Mouse (Mus musculus): Measurements from ENCODE around the gene Evx2. TPM values are rescaled to one million over a fixed set of nuclear protein-coding genes. Genes with fewer than 3 reads are reported as not detected.

Evx2 gene
- 0.06 TPM in 1 of 2 replicates, not detected in the other for polyA plus RNA-seq (2016; fragmentation: Nextera tagmentation; extraction: Ambion mirVana)

- peaks cover 9% of the 10 kb centered on the region; the same call in 1 of the 2 replicates for H3K4me1 ChIP-seq
- 2% methylated on average over 28 of the region's 28 CpGs for WGBS
- no peak within 1 kb of the TSS for H3K27ac ChIP-seq
- no peaks in the 10 kb centered on the region for H3K36me3 ChIP-seq
- 0 out of 2 replicates have a peak within 1 kb of the TSS, but pooled peaks have one; percentile 11 for H3K4me2 ChIP-seq (replicated peaks)
- H3K27me3 ChIP-seq, result peaks cover 85% of the 10 kb centered on the region
- no peak within 1 kb of the TSS for H3K9ac ChIP-seq
- peak within 1 kb of the TSS; percentile 10; the same call in 1 of the 2 replicates for H3K4me3 ChIP-seq
- ATAC-seq (ENCODE audit: insufficient number of reproducible peaks, insufficient read depth, low FRiP score, low TSS enrichment), result no peak
- H3K9me3 ChIP-seq, result no peaks in the 10 kb centered on the region
Measured at GRCm38 (mm10) chr2:74659507-74660005, at the start of gene Evx2. Gene Evx2, minus strand, starts transcription at chr2:74659557.

- no peak overlapping the region for H3K4me2 ChIP-seq (replicated peaks)
- no peak overlapping the region for H3K4me3 ChIP-seq
- no peak overlapping the region for H3K9ac ChIP-seq
- 0 out of 2 replicates have a peak, but pooled peaks cover 3% of the 10 kb centered on the region for H3K4me1 ChIP-seq
- peaks cover 92% of the 10 kb centered on the region for H3K27me3 ChIP-seq
- H3K36me3 ChIP-seq, result no peaks in the 10 kb centered on the region
- WGBS, result 6% methylated on average over 4 of the region's 4 CpGs
- no peaks in the 10 kb centered on the region for H3K9me3 ChIP-seq
- no peak for ATAC-seq (ENCODE audit: insufficient number of reproducible peaks, insufficient read depth, low FRiP score, low TSS enrichment)
- no peak overlapping the region for H3K27ac ChIP-seq
Measured at GRCm38 (mm10) chr2:74708676-74709075, 49.3 kb upstream of the Evx2 start.

- Histone ChIP-seq H3K4me2 (replicated peaks) (no peak overlapping the region), H3K9me3 (no peaks in the 10 kb centered on the region), H3K27ac (no peak overlapping the region), H3K4me3 (no peak overlapping the region), H3K4me1 (0 out of 2 replicates have a peak, but pooled peaks cover 3% of the 10 kb centered on the region), H3K27me3 (peaks cover 92% of the 10 kb centered on the region), H3K36me3 (no peaks in the 10 kb centered on the region), H3K9ac (no peak overlapping the region)
- no peak for ATAC-seq (ENCODE audit: insufficient number of reproducible peaks, insufficient read depth, low FRiP score, low TSS enrichment)
- WGBS, result 7% methylated on average over 7 of the region's 7 CpGs
Measured at GRCm38 (mm10) chr2:74707599-74707998, 48.2 kb upstream of the Evx2 start.

GRCm38 (mm10) chr2:74706393-74706960, 47.1 kb upstream of the Evx2 start:
- Histone ChIP-seq H3K27me3 (peaks cover 89% of the 10 kb centered on the region), H3K4me2 (replicated peaks) (no peak overlapping the region), H3K27ac (no peak overlapping the region), H3K9me3 (no peaks in the 10 kb centered on the region), H3K4me3 (no peak overlapping the region), H3K9ac (no peak overlapping the region), H3K36me3 (no peaks in the 10 kb centered on the region), H3K4me1 (0 out of 2 replicates have a peak, but pooled peaks cover 3% of the 10 kb centered on the region)
- 3% methylated on average over 13 of the region's 13 CpGs for WGBS
- no peak for ATAC-seq (ENCODE audit: insufficient number of reproducible peaks, insufficient read depth, low FRiP score, low TSS enrichment)

GRCm38 (mm10) chr2:74705467-74706089, 46.2 kb upstream of the Evx2 start:
- H3K27ac ChIP-seq, result no peak overlapping the region
- H3K9ac ChIP-seq, result peak overlapping the region; percentile 45; the same call in 1 of the 2 replicates
- ATAC-seq (ENCODE audit: insufficient number of reproducible peaks, insufficient read depth, low FRiP score, low TSS enrichment), result no peak
- no peaks in the 10 kb centered on the region for H3K9me3 ChIP-seq
- H3K4me2 ChIP-seq (replicated peaks), result peak overlapping the region; percentile 58
- H3K4me3 ChIP-seq, result peak overlapping the region; percentile 36
- WGBS, result 1% methylated on average over 52 of the region's 85 CpGs
- 0 out of 2 replicates have a peak, but pooled peaks cover 3% of the 10 kb centered on the region for H3K4me1 ChIP-seq
- no peaks in the 10 kb centered on the region for H3K36me3 ChIP-seq
- H3K27me3 ChIP-seq, result peaks cover 91% of the 10 kb centered on the region

GRCm38 (mm10) chr2:74704999-74705466, 45.7 kb upstream of the Evx2 start:
- Histone ChIP-seq H3K36me3 (no peaks in the 10 kb centered on the region), H3K9ac (peak overlapping the region; percentile 45; the same call in 1 of the 2 replicates), H3K9me3 (no peaks in the 10 kb centered on the region), H3K27ac (no peak overlapping the region), H3K4me2 (replicated peaks) (peak overlapping the region; percentile 58), H3K27me3 (peaks cover 91% of the 10 kb centered on the region), H3K4me3 (peak overlapping the region; percentile 36), H3K4me1 (0 out of 2 replicates have a peak, but pooled peaks cover 3% of the 10 kb centered on the region)
- no peak for ATAC-seq (ENCODE audit: insufficient number of reproducible peaks, insufficient read depth, low FRiP score, low TSS enrichment)
- WGBS, result under 1% methylated on average over 43 of the region's 66 CpGs

GRCm38 (mm10) chr2:74704393-74704998, 45.1 kb upstream of the Evx2 start, which contains the start of gene Hoxd8:
Gene Hoxd8, plus strand, starts transcription at chr2:74704615.
- under 1% methylated on average over 35 of the region's 52 CpGs for WGBS
- H3K27me3 ChIP-seq, result peaks cover 91% of the 10 kb centered on the region
- H3K4me3 ChIP-seq, result peak within 1 kb of the TSS; percentile 36
- no peaks in the 10 kb centered on the region for H3K9me3 ChIP-seq
- peak within 1 kb of the TSS; percentile 45; the same call in 1 of the 2 replicates for H3K9ac ChIP-seq
- ATAC-seq (ENCODE audit: insufficient number of reproducible peaks, insufficient read depth, low FRiP score, low TSS enrichment), result no peak
- H3K36me3 ChIP-seq, result no peaks in the 10 kb centered on the region
- 0 out of 2 replicates have a peak, but pooled peaks cover 3% of the 10 kb centered on the region for H3K4me1 ChIP-seq
- peak within 1 kb of the TSS; percentile 58 for H3K4me2 ChIP-seq (replicated peaks)
- no peak within 1 kb of the TSS for H3K27ac ChIP-seq

- no peak overlapping the region for H3K9ac ChIP-seq
- 0 out of 2 replicates have a peak, but pooled peaks cover 3% of the 10 kb centered on the region for H3K4me1 ChIP-seq
- ATAC-seq (ENCODE audit: insufficient number of reproducible peaks, insufficient read depth, low FRiP score, low TSS enrichment), result no peak
- H3K27ac ChIP-seq, result no peak overlapping the region
- H3K27me3 ChIP-seq, result peaks cover 91% of the 10 kb centered on the region
- no peaks in the 10 kb centered on the region for H3K36me3 ChIP-seq
- peak overlapping the region; percentile 36; the same call in 1 of the 2 replicates for H3K4me3 ChIP-seq
- H3K4me2 ChIP-seq (replicated peaks), result no peak overlapping the region
- no peaks in the 10 kb centered on the region for H3K9me3 ChIP-seq
- 2% methylated on average over 26 of the region's 26 CpGs for WGBS
Measured at GRCm38 (mm10) chr2:74703720-74704392, 44.5 kb upstream of the Evx2 start.

- 2% methylated on average over 10 of the region's 10 CpGs for WGBS
- Histone ChIP-seq H3K9ac (no peak overlapping the region), H3K4me2 (replicated peaks) (no peak overlapping the region), H3K4me3 (no peak overlapping the region), H3K9me3 (no peaks in the 10 kb centered on the region), H3K27me3 (peaks cover 91% of the 10 kb centered on the region), H3K4me1 (peaks cover 6% of the 10 kb centered on the region), H3K36me3 (no peaks in the 10 kb centered on the region), H3K27ac (no peak overlapping the region)
- no peak for ATAC-seq (ENCODE audit: insufficient number of reproducible peaks, insufficient read depth, low FRiP score, low TSS enrichment)
Measured at GRCm38 (mm10) chr2:74703317-74703716, 44.0 kb upstream of the Evx2 start.

GRCm38 (mm10) chr2:74702820-74703219, 43.5 kb upstream of the Evx2 start:
- Histone ChIP-seq H3K27ac (no peak overlapping the region), H3K9ac (no peak overlapping the region), H3K36me3 (no peaks in the 10 kb centered on the region), H3K4me1 (peaks cover 10% of the 10 kb centered on the region), H3K4me2 (replicated peaks) (no peak overlapping the region), H3K4me3 (no peak overlapping the region), H3K27me3 (peaks cover 91% of the 10 kb centered on the region), H3K9me3 (no peaks in the 10 kb centered on the region)
- ATAC-seq (ENCODE audit: insufficient number of reproducible peaks, insufficient read depth, low FRiP score, low TSS enrichment), result no peak
- 12% methylated on average over 6 of the region's 6 CpGs for WGBS
